ENCODE assay signal across 35 mouse cellular contexts in genomic region chr5:27251361-27251760, GRCm38 (mm10).
"Had no signal": no experiment of that assay in that cellular context is flagged by ENCODE, and none has a peak within 500 bp of the region (broad histone marks: within the 10 kb centered on the region; RNA-seq: fewer than 3 reads in every experiment).

No protein-coding gene starts in this region.

- H3K27me3 ChIP-seq: heart, embryonic 12.5 days; heart, embryonic 13.5 days; heart, embryonic 15.5 days; hindbrain, embryonic 12.5 days; hindbrain, embryonic 13.5 days; hindbrain, embryonic 15.5 days; intestine, embryonic 15.5 days; kidney, embryonic 15.5 days had no signal

- H3K27ac ChIP-seq: heart, embryonic 13.5 days; heart, embryonic 15.5 days; hindbrain, embryonic 10.5 days; hindbrain, embryonic 12.5 days; hindbrain, embryonic 13.5 days; hindbrain, embryonic 14.5 days; hindbrain, embryonic 15.5 days; hindbrain, postnatal 0 days; intestine, embryonic 15.5 days; kidney, embryonic 15.5 days; kidney, postnatal 0 days; layer of hippocampus, adult 2 months; left cerebral cortex, adult 2 months had no signal

- H3K4me2 ChIP-seq: heart, embryonic 11.5 days; heart, embryonic 12.5 days; heart, embryonic 13.5 days; heart, embryonic 15.5 days; hindbrain, embryonic 12.5 days; hindbrain, embryonic 13.5 days; hindbrain, embryonic 14.5 days; hindbrain, embryonic 15.5 days; intestine, embryonic 15.5 days; kidney, embryonic 15.5 days had no signal

- ATAC-seq: hindbrain, embryonic 16.5 days; hindbrain, postnatal 0 days; inflammation-experienced regulatory T-cells, adult 6 months; intestine, embryonic 15.5 days; intestine, embryonic 16.5 days; intestine, postnatal 0 days had no signal

- H3K36me3 ChIP-seq: heart, embryonic 12.5 days; heart, embryonic 13.5 days; heart, embryonic 15.5 days; hindbrain, embryonic 10.5 days; hindbrain, embryonic 12.5 days; hindbrain, embryonic 13.5 days; hindbrain, embryonic 15.5 days; intestine, embryonic 15.5 days; kidney, embryonic 15.5 days had no signal

- H3K4me3 ChIP-seq: heart, embryonic 12.5 days; heart, embryonic 13.5 days; heart, embryonic 15.5 days; hindbrain, embryonic 10.5 days; hindbrain, embryonic 12.5 days; hindbrain, embryonic 13.5 days; hindbrain, embryonic 15.5 days; intestine, embryonic 15.5 days; kidney, embryonic 15.5 days; layer of hippocampus, adult 2 months; left cerebral cortex, adult 2 months had no signal

- H3K4me1 ChIP-seq: heart, embryonic 12.5 days; heart, embryonic 13.5 days; heart, embryonic 15.5 days; hindbrain, embryonic 12.5 days; intestine, embryonic 15.5 days; kidney, embryonic 15.5 days had no signal

- H3K9me3 ChIP-seq: heart, embryonic 15.5 days; hindbrain, embryonic 12.5 days; hindbrain, embryonic 15.5 days; intestine, embryonic 15.5 days had no signal

- DNase-seq: heart, postnatal 10 days; heart, postnatal 14 days; heart, postnatal 36 days; heart, postnatal 4 days; kidney, adult 11 months; kidney, adult 18-20 months; kidney, adult 2 months; kidney, adult 8-10 months; kidney, adult 9 months; kidney, postnatal 10 days; kidney, postnatal 14 days; kidney, postnatal 25 days; kidney, postnatal 36 days; kidney, postnatal 4 days; layer of hippocampus, adult 9-11 months; layer of hippocampus, postnatal 36 days had no signal

- H3K9ac ChIP-seq: heart, embryonic 12.5 days; heart, embryonic 13.5 days; heart, embryonic 15.5 days; hindbrain, embryonic 12.5 days; hindbrain, embryonic 13.5 days; hindbrain, embryonic 14.5 days; hindbrain, embryonic 15.5 days; intestine, embryonic 15.5 days; kidney, embryonic 15.5 days had no signal
